Mouse (Mus musculus) left cerebral cortex, adult 18-20 months (tissue): ENCODE measurements around the gene Parp16. TPM values are rescaled to one million over a fixed set of nuclear protein-coding genes. Genes with fewer than 3 reads are reported as not detected.
"Not testable (repeated sequence)": the region's sequence is repeated elsewhere in the genome, so short reads cannot be mapped to it uniquely, and the experiment has no call there.

Experiments used
- DNase-seq, 2 experiments: peaks; one replicate each; pipeline ENCODE4 v3.0.0; 2021 to 2022; ENCODE audit warnings: low spot score in 2 of 2, mixed read lengths in 1 of 2
- total RNA-seq, 2 experiments: library from RNA; stranded (reverse); gene quantifications; 2 replicates each; pipeline ENCODE4 v1.2.3; 2021

Gene Parp16
- total RNA-seq, 2 experiments from 2014 or later = 4.0 to 4.3 TPM

DNA sequence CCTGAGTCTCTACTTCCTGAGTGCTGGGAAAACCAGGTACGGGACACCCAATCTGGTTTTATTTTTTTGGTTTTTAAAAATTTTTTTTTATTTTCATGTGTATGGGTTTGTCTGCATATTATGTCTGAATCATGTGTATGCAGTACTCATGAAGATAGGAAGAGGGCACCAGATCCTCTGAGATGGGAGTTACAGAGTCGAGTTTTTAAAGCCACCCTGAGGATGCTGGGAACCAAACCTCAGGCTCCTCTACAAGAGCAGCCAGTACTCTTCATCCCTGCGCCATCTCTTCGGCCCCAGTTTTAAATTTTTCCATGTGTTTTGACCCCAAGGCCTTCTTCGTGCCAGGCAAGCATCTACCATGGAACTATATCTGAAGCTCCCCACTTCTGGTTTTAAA is 44.6 kb downstream of the Parp16 start:
- no peak for DNase-seq

DNA sequence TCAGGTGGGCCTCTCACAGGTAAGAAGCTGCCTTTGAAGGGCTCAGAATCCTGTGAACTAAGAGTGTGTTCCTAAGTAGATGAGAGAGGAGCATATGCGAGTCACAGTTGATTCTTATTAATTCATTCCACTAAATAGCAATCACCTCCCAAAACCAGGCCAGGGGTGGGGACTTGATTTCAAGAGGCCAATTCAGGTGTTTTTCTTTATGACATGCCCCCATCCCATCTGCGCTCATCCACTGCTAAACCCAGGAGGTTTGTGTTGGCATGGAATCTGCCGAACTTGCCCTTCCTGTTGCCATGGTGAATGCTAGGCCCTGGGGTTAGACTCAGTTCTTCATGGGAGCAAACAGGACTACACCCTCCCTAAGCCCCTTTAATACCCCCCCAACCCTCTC is 45.4 kb downstream of the Parp16 start:
- no peak for DNase-seq

DNA sequence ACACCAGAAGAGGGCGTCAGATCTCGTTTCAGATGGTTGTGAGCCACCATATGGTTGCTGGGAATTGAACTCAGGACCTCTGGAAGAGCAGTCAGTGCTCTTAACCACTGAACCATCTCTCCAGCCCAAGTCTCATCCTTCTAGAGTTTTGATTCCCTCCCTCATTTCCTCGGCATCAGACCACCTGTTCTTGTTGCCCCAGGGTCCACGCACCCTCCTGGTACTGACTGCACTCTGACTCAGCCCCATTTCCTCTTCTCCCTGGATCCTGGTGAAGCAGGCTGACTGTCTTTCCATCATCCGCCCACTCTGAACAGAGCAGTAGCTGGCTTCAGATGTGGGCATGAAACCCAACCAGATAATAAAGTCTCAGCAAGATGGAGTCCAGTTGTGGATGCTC is 46.8 kb downstream of the Parp16 start:
- DNase-seq = no peak

DNA sequence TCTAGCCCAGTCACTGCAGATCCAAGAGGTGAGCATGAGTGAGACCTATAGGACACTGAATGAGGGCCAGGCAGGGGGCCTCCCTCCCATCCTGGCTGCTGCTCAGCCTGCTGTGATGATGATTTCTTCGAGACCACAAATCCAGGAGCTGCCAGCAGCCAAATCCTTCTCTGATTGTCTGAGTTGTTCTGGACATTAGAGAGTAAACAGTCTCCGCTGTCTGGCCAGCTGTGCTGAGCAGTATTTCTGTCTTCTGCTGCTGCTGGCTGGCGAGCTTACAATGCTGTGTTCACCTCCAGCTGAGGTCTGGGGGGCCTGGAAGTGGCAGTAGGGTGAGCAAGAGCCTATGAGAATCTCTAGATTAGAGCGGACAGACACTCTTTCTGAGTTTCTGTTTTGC is 48.1 kb downstream of the Parp16 start:
- no peak for DNase-seq

DNA sequence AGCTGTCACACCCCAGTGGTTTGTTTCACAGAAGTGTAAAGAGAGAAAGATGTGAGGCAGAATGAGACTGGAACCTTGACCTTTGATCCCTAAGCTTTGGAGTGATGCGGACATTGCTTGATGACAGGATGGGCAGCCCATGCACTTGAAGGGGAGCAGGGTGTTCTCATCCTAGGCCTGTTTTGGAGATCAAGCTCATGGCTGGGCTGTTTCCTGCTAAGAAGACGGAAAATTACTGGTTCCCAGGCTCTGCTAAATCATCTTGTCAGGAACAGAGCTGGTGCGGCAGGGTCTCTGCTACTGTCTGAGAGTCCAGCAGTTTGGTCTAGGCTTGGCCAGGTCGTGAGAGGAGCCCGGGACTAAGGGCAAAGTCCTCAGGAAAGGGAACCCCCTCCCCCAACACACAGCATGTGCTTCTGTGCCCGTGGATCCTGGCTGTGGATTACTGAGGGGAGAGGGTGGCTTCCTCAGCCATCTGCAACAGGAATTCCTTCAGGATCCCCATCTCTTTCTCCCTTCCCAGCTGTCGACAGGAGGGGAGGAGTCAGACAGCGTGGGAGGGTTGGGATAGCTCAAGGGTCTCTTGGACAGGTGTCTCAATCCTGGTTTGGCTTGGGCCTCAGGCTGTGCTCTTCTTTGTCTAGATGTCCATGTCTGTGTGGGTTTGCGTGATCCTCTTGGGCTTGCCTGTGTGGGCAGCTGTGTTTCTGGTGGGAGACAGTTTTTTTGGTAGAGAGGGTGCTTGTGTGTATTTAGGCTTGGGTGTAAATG is 49.1 kb downstream of the Parp16 start:
- peak in 1 of 2 experiments; percentile 27 for DNase-seq

DNA sequence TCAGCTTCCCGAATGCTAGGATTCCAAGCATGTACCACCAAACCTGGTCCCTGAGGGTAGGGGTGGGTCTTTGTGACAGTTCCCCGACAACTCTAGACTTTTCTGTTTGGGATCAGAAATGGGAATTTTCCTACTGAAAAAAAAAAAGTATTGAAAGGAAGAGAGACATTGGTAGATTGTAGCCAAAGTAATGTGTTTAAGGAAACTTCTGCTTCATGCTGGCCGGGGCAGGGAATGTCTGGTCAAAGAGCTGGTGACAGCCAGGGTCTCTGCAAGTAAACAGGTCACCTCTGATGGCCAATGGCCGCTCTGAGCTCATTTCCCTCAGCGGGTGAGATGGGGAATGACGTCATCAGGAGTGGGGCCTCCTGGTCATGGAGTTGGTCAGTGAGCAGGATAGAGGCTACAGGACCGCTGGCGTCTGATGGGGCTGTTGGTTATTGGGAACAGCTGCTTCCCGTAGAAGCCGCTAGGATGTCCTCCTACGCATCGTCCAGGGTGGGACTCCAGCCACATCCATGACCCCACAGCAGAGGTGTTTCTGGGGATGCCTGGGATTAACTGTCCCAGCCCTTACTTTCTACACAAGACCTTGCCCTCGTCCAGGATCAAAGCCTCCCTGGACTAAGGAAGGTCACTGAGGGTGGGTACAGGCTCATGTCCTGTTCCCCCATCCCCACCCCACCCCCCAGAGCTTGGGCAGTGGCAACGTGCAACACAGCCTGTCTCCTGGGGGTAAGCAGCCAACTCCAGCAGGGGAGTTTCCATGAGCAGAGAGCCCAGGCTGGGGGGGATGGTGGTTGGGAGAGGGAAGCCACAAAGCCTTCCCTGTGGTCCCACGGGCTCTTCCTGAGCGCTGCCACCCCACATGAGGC is 52.6 kb downstream of the Parp16 start:
- DNase-seq = no peak

DNA sequence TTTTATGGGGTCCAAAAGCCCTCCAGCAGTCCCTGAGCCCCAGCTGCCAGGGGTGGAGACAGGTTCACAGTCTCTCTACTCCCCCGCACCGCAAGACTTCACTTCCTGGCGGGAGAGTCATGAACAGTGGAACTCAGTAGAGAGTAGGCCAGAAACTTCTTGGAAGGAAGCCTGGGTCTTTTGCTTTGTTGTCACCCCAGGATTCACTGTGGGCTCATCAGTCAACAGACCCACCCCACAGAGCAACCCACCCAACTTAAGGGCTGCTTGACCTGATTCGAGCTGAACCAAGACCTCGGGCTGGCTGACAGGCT is 53.2 kb downstream of the Parp16 start:
- DNase-seq = no peak

DNA sequence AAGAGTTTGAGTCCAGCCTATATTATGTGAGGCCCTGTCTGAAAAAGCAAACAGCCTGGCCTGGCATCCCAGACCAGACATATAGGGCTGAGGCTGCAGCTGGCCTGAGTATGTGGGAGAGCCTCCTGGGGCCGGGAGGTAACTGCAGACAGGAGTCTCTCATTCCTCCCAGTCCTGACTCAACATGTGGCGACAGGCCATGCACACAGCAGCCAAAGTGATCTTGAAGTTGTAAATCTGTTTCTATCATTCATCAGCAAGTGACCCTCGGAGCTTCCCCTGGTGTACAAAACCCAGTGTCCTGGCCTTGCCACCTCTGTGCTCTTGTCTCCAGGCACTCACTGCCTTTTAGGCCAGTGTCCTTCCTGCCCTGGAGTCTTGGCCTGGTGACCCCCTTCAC is 56.9 kb downstream of the Parp16 start:
- no peak for DNase-seq

DNA sequence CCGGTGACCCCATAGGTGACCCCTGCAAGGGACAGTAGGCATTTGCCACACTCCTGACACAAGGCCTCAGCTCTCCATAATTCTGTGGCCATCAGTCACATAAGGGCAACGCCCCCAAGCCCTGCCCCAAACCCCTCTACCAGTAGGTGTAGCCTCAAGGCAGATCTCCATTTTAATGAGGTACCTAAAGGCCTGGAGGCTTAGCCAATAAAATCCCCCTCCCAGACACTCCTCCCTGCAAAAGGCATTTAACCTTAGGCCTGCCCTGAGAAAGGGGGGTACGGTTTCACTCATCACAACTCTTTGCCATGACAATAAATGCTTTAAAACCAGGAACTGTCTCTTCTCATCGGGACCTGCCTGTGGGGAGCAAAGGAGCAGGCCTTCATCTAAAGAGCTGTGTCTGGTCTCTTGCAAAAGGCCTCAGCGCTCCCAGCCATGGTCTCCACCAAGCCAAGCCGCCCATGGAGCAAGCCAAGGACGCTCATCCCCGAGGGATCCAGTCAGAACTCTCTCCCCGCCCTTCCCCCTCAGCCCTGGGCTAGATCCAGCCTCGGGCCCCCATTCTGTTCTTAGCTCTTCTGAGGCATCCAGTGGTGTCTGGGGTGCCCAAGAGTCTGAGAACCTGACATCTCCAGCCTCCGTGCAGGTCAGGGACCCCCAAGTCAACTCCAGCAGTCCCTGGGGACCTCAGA is 60.9 kb downstream of the Parp16 start:
- no peak for DNase-seq

DNA sequence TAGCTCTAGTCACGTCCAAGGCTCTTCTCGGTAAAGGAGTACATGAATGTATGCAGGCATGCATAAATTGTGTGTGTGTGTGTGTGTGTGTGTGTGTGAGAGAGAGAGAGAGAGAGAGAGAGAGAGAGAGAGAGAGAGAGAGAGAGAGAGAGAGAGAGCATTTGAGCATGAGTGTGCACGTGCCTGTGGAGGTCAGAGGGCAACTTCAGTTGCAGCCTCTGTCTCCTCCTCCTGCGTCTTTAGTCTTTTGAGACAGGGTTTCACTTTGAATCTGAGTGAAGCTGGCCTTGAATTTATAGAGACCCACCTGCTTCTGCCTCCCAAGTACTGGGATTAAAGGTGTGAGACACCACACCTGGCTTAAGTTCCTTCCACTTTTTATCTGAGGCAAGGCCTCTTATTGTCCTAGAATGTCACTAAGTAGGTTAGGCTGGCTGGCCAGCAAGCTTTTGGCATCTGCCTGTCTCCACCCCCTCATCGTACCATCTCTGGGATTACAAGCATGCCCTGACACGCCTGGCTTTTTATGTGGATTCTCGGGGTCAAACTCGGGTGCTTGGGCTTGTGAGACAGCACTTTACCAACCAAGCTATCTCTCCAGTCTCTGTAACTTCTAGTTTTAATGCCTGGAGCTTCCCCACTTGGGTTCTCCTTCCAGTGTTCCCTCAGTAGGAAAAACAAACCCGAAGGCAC is 62.2 kb downstream of the Parp16 start:
- no peak for DNase-seq

DNA sequence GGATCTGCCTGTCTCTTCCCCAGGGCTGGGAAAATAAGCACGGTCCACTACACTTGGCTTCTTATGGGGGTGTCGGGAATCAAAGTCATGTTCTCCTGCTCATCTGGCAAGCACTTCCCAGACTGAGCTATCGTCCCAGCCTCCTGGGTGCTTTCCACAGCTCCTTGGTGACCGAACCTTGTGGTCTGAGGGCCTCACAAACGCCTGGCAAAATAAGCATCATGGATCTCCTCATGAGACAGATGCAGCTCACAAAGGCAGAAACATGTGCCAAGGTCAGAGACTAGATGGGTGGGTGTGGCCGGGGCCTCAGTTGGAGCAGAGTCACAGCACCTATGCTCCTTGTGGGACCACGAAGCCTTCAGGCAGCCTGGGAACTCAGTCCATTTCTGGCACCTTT is 64.2 kb downstream of the Parp16 start:
- no peak for DNase-seq

DNA sequence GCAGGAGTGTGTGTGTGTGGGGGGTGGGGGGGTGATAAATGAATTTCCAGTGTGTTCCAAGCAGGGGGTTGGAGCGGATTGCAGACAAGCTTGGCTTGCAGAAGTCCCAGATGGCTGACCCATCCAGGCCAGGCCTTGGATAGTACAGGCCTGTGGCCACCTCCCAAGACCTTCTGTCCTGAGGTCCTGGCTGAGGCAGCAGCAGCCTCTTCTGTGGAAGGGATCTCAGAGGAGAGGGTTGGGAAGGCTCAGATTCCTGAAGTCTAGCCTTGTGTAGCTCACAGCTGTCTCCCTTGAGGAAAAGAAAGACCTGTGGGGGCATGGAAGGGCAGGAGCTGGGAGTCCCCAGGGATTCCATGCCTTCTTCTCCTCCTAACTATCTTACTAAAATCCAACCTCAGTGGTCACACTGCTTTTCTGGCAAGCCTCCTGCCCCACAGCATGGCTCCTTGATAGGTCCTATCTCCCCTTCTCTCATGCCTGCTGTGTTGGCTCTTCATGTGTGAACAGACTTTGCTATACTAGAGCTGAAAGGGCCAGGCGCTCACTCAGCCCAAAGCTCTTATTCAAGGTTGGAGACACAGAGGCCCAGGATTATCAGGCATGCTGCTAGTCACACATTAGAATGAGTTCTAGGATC is 66.6 kb downstream of the Parp16 start:
- DNase-seq = no peak

DNA sequence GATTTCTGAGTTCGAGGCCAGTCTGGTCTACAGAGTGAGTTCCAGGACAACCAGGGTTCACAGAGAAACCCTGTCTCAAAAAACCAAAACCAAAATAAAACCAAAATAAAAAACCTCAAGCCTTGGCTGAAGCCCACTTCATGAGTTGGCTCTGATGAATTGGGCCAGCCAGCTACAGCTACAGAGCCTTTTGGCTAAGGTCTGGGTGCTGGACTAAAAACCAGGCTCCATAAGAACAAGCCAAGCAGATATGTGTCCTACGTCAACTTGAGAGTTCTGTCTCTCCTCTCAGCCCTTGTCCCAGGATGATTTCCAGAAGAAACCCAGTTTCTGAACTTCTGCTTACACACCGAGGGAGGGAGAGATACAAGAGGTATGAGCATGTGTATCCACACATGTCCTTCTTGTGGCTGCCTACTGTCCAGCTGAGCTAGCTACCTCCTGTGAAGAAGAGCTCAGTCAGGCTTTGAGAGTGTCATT is 67.5 kb downstream of the Parp16 start:
- no peak for DNase-seq

DNA sequence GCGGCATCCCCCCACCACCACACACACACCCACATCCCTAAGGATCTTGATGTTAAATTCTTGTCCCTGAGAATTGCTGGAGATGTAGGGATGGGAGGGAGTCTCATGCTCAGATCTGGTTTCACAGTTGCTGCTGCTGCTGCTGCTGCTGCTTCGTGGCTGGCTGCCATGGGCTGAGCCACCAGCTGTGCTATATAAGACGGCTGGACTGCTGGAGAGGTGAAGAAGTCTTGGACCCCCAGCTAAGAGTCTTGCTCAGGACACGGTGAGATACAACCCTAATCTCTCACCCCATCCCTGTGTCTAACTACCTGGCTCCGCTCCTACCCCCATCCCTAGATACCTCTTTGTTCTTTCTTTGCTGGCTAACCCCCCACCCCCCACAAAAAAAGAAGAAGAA is 69.8 kb downstream of the Parp16 start, which contains the start of gene Cilp:
Gene Cilp, plus strand, starts transcription at position 222 of the 400 bp plus-strand sequence.
- DNase-seq = no peak

DNA sequence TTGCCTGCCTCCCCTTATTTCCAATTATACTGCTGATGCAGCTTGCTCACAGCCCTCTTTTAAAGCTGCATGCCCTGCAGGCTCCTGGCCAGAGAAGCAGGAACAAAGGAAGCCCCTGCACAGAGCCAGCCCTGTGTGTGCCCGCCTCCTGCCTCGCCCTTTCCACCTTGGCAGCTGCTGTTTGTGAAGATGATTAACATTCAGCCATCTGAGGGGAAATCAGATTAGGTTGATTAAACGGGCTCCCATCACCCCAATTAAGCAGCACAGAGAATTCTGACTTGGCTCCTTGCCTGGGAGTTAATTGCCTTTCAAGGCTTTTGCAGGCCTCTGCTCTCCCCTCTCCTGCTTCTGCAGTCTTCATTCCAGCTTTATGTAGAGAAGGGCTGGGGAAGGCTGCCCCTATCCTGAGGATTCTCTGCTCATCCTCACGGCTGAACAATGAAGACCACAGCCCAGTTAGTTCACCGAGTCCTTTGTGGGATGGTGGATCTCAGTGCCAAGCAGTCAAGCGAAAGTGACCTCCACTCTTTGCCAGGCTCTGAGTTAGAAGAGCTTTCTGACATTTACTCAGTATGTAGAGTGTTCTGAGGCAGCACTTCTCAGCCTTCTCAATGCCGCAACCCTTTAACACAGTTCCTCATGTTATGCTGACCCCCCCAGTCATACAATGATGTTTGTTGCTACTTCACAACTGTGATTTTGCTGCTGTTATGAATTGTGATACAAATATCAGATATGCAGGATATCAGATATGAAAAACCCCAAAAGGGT is 72.8 kb downstream of the Parp16 start:
- peak; percentile 5 to 18 for DNase-seq

DNA sequence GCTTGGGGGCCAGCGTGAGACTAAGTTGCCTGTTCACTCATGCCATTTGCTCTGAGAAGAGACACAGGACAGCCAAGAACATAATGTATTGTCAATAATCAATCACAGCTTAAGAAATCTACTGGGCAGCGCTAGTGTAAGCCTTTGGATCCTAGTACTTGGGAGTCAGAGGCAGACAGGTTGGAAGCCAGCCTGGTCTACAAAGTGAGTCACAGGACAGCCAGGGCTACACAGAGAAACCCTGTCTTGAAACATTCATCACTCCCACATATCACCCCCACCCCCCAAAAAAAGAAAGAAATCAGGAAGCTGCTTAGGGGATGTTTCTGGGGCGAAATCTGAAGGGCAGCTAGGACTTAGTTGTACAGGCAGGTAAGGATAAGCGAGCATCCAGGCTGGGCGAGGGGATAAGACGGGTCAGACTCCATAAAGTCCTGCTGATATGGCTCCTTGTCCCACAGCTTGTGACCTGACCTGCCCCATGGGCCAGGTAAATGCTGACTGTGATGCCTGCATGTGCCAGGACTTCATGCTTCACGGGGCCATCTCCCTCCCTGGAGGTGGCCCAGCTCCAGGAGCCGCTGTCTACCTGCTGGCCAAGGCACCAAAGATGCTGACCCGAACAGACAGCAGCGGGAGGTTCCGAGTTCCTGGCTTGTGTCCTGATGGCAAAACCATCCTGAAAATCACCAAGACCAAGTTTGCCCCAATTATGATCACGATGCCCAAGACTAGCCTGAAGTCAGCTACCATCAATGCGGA is 78.1 kb downstream of the Parp16 start:
- DNase-seq = no peak

DNA sequence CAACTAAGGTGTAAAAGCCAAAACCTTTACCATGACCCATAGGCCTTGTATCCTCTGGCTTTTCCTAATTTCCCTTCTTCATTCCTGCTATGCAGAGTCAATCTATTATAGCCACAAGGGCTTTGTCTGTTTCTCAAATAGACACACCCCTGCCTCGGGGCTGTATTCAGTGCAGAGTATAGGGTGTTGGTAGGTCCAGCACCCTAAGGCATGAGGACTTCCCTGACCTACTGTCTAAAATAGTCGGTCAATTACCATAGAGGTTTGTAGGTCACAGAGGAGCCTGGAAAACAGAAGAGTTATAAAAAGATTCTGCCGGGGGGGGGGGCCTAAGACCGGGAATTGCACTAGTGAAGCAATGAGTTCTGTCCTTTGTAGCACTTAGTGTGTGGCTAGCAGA is 78.7 kb downstream of the Parp16 start:
- no peak for DNase-seq

DNA sequence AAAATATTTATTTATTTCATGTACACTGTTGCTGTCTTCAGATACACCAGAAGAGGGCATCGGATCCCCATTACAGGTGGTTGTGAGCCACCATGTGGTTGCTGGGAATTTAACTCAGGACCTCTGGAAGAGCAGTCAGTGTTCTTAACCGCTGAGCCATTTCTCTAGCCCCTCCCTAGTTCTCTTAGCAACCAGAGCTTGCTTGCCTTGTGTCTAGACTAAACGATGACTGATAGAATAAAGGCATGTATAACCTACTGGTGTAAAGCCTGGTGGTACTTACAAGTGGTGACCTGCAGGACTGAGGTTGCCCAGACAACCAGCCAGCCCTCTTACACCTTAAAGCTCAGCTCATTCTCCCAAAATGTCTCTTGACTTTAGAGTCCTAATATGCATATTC is 79.7 kb downstream of the Parp16 start:
- DNase-seq = not testable (repeated sequence)
